Mouse (Mus musculus): ENCODE measurements around the gene Rab5c. TPM values are rescaled to one million over a fixed set of nuclear protein-coding genes. Genes with fewer than 3 reads are reported as not detected.

Gene Rab5c
- polyA plus RNA-seq, 1 experiment from 2014 or later = 18.8 TPM

DNA sequence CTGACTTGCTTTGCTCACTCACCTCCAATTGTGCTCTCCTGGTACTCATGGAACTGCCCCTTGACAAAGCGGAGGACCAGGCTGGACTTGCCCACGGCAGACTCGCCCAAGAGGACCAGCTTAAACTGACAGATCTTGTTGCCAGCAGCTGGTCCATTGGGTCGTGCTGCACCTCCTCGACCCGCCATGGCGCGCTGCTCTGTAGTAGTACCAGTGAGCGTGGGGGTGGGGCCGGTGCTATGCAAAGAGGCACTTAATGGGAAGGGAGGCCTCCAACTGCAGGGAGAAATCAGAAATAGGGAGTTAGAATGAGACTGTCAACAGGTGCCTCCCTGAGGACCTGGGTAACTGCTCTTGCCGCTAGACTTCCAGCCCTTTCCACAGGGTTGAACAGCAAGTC is 18.1 kb downstream of the Rab5c start:
- ATAC-seq (ENCODE audit: low read depth) = no peak
- 0 out of 2 replicates have a peak overlapping the region, but pooled peaks have one; percentile 80 for H3K27ac ChIP-seq
- H3K4me3 ChIP-seq (replicated peaks) = no peak overlapping the region

DNA sequence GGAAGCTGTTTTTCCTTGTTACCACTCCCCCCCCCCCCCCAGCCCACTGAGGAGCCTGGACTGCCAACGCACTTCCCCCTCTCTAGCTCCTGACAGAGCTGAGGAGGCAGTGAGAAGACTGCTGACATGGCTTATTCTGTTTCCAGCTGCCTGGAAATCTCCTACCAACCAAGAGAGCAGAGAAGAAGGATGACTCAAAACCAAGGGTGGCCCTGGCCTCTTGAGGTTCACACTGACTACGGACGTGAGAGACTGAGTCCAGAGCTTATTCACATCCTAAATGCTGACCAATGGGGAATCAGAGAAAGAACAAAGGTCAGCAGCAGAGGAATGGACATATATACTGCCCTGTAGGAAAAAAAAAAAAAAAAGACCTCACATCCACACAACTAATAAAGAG is 18.7 kb downstream of the Rab5c start:
- 76% methylated on average over 3 of the region's 3 CpGs for WGBS (ENCODE audit: insufficient replicate concordance)
- no peak overlapping the region for H3K4me3 ChIP-seq (replicated peaks)
- H3K9ac ChIP-seq = no peak overlapping the region
- no peak overlapping the region; the same call in 1 of the 2 replicates for H3K27ac ChIP-seq
- H3K4me1 ChIP-seq (replicated peaks) = peaks cover 59% of the 10 kb centered on the region
- peaks cover 61% of the 10 kb centered on the region for H3K36me3 ChIP-seq
- H3K4me2 ChIP-seq = no peak overlapping the region
- ATAC-seq (ENCODE audit: low read depth) (no peak), DNase-seq (no peak)
- no peaks in the 10 kb centered on the region for H3K9me3 ChIP-seq (replicated peaks)
- H3K27me3 ChIP-seq = no peaks in the 10 kb centered on the region

More for the DNA sequence above, 18.1 kb downstream of the Rab5c start:
- Histone ChIP-seq H3K4me2 (no peak overlapping the region), H3K9me3 (replicated peaks) (no peaks in the 10 kb centered on the region), H3K27me3 (no peaks in the 10 kb centered on the region), H3K36me3 (peaks cover 63% of the 10 kb centered on the region), H3K4me1 (replicated peaks) (peaks cover 59% of the 10 kb centered on the region), H3K9ac (no peak overlapping the region)
- no peak for DNase-seq
- 84% methylated on average over 11 of the region's 11 CpGs for WGBS (ENCODE audit: insufficient replicate concordance)

DNA sequence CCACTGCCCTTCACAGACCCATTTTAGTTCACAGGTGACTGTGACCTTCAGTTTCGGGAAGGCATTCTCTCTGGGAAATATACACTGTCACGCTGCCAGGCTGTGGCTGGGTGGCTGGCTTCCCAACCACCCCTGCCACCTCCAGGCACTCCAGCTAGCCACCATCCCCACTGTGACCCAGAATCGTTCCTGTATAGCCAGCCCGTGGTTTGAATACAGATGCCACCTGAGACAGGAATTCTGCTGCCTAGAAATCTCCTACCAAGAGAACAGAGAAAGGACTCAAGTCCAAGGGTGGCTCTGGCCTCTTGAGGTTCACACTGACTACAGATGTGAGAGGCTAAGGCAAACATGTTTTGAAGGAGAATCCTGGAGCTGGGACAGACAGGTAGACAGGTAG is 19.1 kb downstream of the Rab5c start:
- Histone ChIP-seq H3K9ac (no peak overlapping the region), H3K4me1 (replicated peaks) (peaks cover 60% of the 10 kb centered on the region), H3K4me2 (no peak overlapping the region), H3K36me3 (peaks cover 61% of the 10 kb centered on the region), H3K9me3 (replicated peaks) (no peaks in the 10 kb centered on the region), H3K4me3 (replicated peaks) (no peak overlapping the region), H3K27me3 (no peaks in the 10 kb centered on the region), H3K27ac (no peak overlapping the region)
- no peak for ATAC-seq (ENCODE audit: low read depth)
- WGBS (ENCODE audit: insufficient replicate concordance) = 85% methylated on average over 4 of the region's 4 CpGs
- DNase-seq = no peak

DNA sequence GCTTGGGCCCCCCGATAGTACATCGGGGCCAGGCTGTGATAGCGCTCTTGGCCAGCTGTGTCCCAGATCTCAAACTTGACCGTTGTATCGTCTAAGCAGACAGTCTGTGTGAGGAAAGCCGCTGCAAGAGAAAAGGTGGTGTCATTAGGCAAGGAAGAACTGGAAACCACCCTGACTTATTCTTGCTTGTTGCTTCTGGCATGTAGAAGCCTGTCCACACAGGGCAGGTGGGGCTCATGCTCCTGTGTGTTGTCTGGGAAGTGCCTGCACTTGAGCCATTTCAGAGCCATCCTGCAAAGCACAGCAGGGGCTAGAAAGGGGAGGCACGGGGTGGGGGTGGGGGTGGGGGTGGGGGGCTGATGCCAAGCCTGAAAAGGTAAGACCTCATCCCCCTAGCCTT is 19.6 kb downstream of the Rab5c start:
- peaks cover 58% of the 10 kb centered on the region for H3K36me3 ChIP-seq

DNA sequence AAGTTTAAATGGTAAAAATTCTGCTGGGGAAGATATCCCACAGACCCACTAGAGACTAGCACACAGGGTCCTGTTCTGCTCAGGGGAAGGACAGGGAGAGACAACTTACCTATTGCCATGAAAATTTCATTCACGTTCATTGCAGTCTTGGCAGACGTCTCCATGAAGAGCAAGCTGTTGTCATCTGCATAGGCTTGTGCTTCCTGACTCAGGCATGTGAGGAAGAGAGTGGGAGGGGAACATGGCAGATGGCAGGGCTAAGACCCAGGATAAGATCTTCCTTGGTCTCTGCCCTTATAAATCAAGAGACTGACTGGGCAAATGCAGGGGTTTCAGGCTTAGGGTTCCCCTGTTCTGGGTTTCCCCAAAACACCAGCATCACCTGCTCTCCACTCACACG is 21.4 kb downstream of the Rab5c start:
- no peaks in the 10 kb centered on the region for H3K27me3 ChIP-seq
- no peaks in the 10 kb centered on the region for H3K9me3 ChIP-seq (replicated peaks)
- DNase-seq (no peak), ATAC-seq (ENCODE audit: low read depth) (no peak)
- no peak overlapping the region for H3K9ac ChIP-seq
- 65% methylated on average over 3 of the region's 3 CpGs for whole genome bisulfite sequencing (ENCODE audit: insufficient replicate concordance)
- H3K36me3 ChIP-seq = peaks cover 58% of the 10 kb centered on the region
- no peak overlapping the region for H3K27ac ChIP-seq
- H3K4me3 ChIP-seq (replicated peaks) = no peak overlapping the region
- H3K4me1 ChIP-seq (replicated peaks) = peaks cover 61% of the 10 kb centered on the region
- no peak overlapping the region for H3K4me2 ChIP-seq

More for the DNA sequence above, 19.6 kb downstream of the Rab5c start:
- ATAC-seq (ENCODE audit: low read depth) = no peak
- WGBS (ENCODE audit: insufficient replicate concordance) = 76% methylated on average over 7 of the region's 7 CpGs
- Histone ChIP-seq H3K27ac (no peak overlapping the region), H3K9me3 (replicated peaks) (no peaks in the 10 kb centered on the region), H3K9ac (no peak overlapping the region), H3K27me3 (no peaks in the 10 kb centered on the region), H3K4me1 (replicated peaks) (peaks cover 61% of the 10 kb centered on the region), H3K4me3 (replicated peaks) (no peak overlapping the region), H3K4me2 (no peak overlapping the region)
- no peak for DNase-seq

DNA sequence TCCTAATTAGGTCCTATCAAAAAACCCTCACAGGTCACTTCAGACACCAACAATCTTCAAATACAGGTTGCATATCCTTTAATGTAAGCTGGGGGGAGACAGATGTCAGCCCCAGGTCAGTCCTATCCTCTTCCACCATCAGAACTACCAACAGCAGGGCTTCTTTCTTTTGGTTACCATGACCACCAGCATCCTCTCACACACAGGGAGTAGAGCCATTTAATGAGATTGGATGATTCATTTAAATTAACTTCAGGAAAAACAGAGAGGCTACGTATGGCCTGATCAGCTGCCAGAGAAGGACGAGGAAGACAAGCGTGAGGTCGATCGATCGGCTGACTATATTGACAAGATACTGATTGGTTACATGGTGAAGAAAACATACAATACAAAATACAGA is 23.1 kb downstream of the Rab5c start:
- H3K4me1 ChIP-seq (replicated peaks) = peaks cover 57% of the 10 kb centered on the region
- peak overlapping the region; percentile 97 for H3K4me2 ChIP-seq
- no peak overlapping the region for H3K9ac ChIP-seq
- no peak overlapping the region for H3K4me3 ChIP-seq (replicated peaks)
- no peaks in the 10 kb centered on the region for H3K9me3 ChIP-seq (replicated peaks)
- H3K27ac ChIP-seq = no peak overlapping the region
- no peaks in the 10 kb centered on the region for H3K27me3 ChIP-seq
- ATAC-seq (ENCODE audit: low read depth) (no peak), DNase-seq (no peak)
- WGBS (ENCODE audit: insufficient replicate concordance) = 92% methylated on average over 6 of the region's 6 CpGs
- H3K36me3 ChIP-seq = peaks cover 62% of the 10 kb centered on the region

DNA sequence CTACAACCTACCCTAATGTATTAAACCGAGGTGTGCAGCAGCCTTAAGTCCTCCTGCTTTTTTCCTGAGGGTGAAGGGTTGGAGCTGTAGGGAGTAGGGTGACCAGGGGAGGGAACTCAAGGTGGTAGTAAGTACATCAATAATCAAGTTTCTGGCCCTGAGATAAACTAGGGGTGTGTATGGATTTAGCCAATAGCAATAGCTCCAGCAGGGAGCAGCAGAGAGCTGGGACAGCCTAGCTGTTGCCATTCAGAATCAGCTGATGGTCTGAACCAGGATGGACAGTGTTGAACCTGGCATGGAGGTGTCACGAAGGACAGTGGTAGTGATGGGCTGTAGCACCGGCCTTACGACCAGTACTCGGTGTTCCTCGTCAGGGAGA is 23.5 kb downstream of the Rab5c start:
- peak overlapping the region; percentile 54 for H3K4me3 ChIP-seq (replicated peaks)

DNA sequence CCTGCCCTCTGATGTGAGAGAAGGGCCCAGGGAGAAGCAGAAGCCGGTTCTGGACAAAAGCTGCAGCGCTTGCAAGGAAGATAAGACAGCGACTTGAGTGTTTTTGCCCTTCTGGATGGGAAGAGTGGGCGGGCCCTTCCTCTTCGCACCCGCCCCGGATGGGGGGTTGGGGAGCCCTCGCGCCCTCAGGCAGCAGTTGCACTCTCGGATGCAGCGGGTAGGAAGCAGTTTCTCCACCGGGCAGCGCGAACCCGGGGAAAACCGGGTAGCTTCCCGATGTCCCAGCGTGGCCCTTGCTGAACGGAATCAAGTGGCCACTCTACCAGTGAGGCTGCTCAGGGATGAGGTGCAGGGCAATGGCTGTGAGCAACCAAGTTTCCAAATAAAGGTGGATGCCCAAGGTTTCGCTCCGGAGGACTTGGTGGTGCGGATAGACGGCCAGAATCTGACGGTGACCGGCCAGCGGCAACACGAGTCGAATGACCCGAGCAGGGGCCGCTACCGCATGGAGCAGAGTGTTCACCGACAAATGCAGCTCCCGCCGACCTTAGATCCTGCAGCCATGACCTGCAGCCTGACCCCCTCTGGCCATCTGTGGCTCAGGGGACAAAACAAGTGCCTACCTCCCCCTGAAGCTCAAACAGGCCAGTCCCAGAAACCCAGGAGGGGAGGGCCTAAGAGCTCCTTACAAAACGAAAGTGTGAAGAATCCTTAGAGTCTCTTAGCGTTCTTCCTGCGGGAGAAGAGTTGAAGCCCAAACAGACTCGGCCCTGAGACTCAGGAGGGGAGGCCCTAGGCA is 24.1 kb downstream of the Rab5c start, which contains the start of gene Hspb9:
Gene Hspb9 (plus strand): TSS at position 116 of the 799 bp plus-strand sequence.
- Histone ChIP-seq H3K27ac (peak within 1 kb of the TSS; percentile 87), H3K4me3 (replicated peaks) (peak within 1 kb of the TSS; percentile 79), H3K27me3 (no peaks in the 10 kb centered on the region), H3K9me3 (replicated peaks) (no peaks in the 10 kb centered on the region), H3K4me1 (replicated peaks) (peaks cover 52% of the 10 kb centered on the region), H3K4me2 (peak within 1 kb of the TSS; percentile 97), H3K36me3 (peaks cover 62% of the 10 kb centered on the region), H3K9ac (peak within 1 kb of the TSS; percentile 72)
- WGBS (ENCODE audit: insufficient replicate concordance) = 4% methylated on average over 38 of the region's 38 CpGs
- DNase-seq (peak; percentile 79), ATAC-seq (ENCODE audit: low read depth) (peak; percentile 75)

More for the DNA sequence above, 23.5 kb downstream of the Rab5c start:
- Histone ChIP-seq H3K4me2 (peak overlapping the region; percentile 97), H3K36me3 (peaks cover 62% of the 10 kb centered on the region), H3K9me3 (replicated peaks) (no peaks in the 10 kb centered on the region), H3K4me1 (replicated peaks) (peaks cover 53% of the 10 kb centered on the region), H3K9ac (peak overlapping the region; percentile 72), H3K27ac (peak overlapping the region; percentile 87), H3K27me3 (no peaks in the 10 kb centered on the region)
- 34% methylated on average over 6 of the region's 6 CpGs for WGBS (ENCODE audit: insufficient replicate concordance)
- DNase-seq (peak; percentile 78), ATAC-seq (ENCODE audit: low read depth) (peak; percentile 52)

DNA sequence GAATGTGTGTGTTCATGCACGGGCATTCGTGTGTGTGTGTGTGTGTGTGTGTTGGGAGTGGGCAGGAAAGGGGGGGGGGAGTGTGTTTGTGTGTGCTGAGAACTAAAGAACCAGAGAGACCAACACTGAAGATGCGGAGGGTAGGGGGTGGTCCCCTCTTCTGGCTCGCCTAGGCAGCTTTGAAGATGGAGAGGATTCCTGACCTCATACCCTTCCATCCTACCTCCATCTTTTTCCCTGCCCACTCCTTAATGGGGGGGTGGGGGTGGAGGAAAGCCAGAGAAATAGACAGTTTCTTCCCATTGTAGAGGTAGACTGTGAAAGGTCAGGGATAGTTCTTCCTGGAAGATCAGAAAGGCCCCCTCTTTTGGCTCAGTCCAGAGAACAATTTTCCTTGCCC is 24.8 kb downstream of the Rab5c start:
- no peaks in the 10 kb centered on the region for H3K27me3 ChIP-seq
- peaks cover 52% of the 10 kb centered on the region for H3K4me1 ChIP-seq (replicated peaks)
- no peaks in the 10 kb centered on the region for H3K9me3 ChIP-seq (replicated peaks)
- ATAC-seq (ENCODE audit: low read depth) (no peak), DNase-seq (no peak)
- H3K4me3 ChIP-seq (replicated peaks) = peak overlapping the region; percentile 54; the same call in 1 of the 2 replicates
- WGBS (ENCODE audit: insufficient replicate concordance) = 39% methylated on average over 4 of the region's 4 CpGs
- H3K27ac ChIP-seq = peak overlapping the region; percentile 87
- peak overlapping the region; percentile 97 for H3K4me2 ChIP-seq
- peak overlapping the region; percentile 72 for H3K9ac ChIP-seq
- peaks cover 62% of the 10 kb centered on the region for H3K36me3 ChIP-seq

DNA sequence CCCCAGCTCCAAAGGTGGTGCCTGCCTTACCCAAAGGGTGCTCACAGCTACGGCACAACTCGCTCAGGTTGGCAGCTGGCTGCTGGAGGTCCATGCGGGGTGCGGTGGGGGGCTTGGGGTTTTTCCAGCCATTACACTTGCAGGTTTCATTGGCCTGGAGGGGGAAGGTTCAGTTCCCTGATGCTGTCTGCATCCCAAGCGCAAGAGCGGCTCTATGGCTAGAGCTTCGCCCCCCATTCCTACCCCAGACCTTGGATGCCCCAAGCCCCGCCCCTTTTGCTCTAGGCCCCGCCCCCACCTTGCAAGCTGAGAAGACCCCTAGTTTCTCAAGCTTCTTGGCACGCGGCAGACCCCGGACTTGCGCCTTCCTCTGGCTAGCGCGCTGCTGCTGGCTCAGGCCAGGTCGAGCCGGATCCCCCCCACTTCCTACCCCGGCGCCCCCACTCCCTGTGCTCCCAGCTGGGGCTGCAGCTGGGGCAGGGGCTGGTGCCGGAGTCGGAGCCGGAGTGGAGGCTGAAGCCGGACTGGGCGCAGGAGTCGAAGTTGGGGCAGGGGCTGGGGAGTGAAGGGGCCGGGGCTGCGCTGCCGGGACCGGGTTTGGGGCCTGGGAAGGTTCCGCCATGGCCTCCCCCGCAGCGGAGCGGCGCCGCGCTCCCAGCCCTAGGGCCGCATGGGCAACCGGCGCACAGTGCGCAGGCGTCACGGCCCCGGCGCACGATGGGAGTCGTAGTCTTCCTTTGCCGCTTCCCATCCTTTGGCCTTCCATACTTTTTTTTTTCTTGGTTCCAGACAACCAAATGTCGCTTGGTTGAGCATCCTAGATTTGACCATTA is 26.0 kb downstream of the Rab5c start, which contains the start of gene Kat2a:
Gene Kat2a (minus strand): TSS at position 683 of the 833 bp plus-strand sequence.
- H3K4me1 ChIP-seq (replicated peaks) = peaks cover 52% of the 10 kb centered on the region
- ATAC-seq (ENCODE audit: low read depth) = peak; percentile 60
- H3K4me3 ChIP-seq (replicated peaks) = peak within 1 kb of the TSS; percentile 79
- no peaks in the 10 kb centered on the region for H3K27me3 ChIP-seq
- peak within 1 kb of the TSS; percentile 97 for H3K4me2 ChIP-seq
- WGBS (ENCODE audit: insufficient replicate concordance) = 2% methylated on average over 48 of the region's 48 CpGs
- peak within 1 kb of the TSS; percentile 87 for H3K27ac ChIP-seq
- no peaks in the 10 kb centered on the region for H3K9me3 ChIP-seq (replicated peaks)
- peak within 1 kb of the TSS; percentile 87 for H3K9ac ChIP-seq
- DNase-seq = peak; percentile 70
- H3K36me3 ChIP-seq = peaks cover 62% of the 10 kb centered on the region

DNA sequence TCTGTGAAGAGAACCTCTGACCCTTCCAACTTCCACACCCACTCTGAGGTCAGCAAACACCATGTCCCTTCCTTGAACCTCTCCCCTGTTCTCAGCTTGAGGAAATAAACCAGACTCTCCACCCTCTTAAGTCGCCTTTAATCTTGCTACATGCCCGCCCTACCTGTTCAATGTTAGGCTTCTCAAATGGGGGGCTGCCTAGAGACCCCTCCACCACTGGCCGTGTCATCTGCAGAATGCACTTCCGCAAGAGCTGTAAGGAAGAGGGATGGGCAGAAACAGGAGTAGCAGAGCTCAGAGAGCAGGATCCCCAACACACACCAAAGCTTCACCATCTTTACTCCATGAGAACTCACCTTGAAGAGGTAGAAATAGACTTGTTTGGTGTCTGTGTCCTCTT is 27.0 kb downstream of the Rab5c start:
- 80% methylated on average over 4 of the region's 4 CpGs for WGBS (ENCODE audit: insufficient replicate concordance)
- no peak for DNase-seq
- Histone ChIP-seq H3K4me2 (peak overlapping the region; percentile 97), H3K27me3 (no peaks in the 10 kb centered on the region), H3K36me3 (peaks cover 62% of the 10 kb centered on the region), H3K4me1 (replicated peaks) (peaks cover 52% of the 10 kb centered on the region), H3K27ac (no peak overlapping the region), H3K9me3 (replicated peaks) (no peaks in the 10 kb centered on the region), H3K9ac (no peak overlapping the region), H3K4me3 (replicated peaks) (no peak overlapping the region)
- no peak for ATAC-seq (ENCODE audit: low read depth)
